Mouse (Mus musculus) thymus, postnatal 10 days (tissue): ENCODE results near the gene Jade1.

Experiments used
- DNase-seq, 2 experiments: peaks; one replicate each; pipeline ENCODE4 v3.0.0; 2021; ENCODE audit warnings: low spot score in 2 of 2

Gene Jade1

GRCm38 (mm10) chr3:41598412-41598811 is 42.9 kb downstream of the Jade1 start:
- DNase-seq: no peak

- no peak for DNase-seq
Measured at GRCm38 (mm10) chr3:41599226-41599625, 43.7 kb downstream of the Jade1 start.

GRCm38 (mm10) chr3:41599806-41600589 is 44.5 kb downstream of the Jade1 start:
- peak in 1 of 2 experiments; percentile 43 for DNase-seq

GRCm38 (mm10) chr3:41601226-41602020 is 45.9 kb downstream of the Jade1 start:
- DNase-seq: no peak

- DNase-seq: no peak
Measured at GRCm38 (mm10) chr3:41602933-41603332, 47.4 kb downstream of the Jade1 start.

- no peak for DNase-seq
Measured at GRCm38 (mm10) chr3:41603470-41604019, 48.0 kb downstream of the Jade1 start.

- DNase-seq: peak; percentile 66 to 67
Measured at GRCm38 (mm10) chr3:41604629-41605321, 49.2 kb downstream of the Jade1 start.

GRCm38 (mm10) chr3:41605601-41606329 is 50.2 kb downstream of the Jade1 start:
- DNase-seq: no peak

GRCm38 (mm10) chr3:41606330-41606664 is 50.8 kb downstream of the Jade1 start:
- DNase-seq: no peak

GRCm38 (mm10) chr3:41607050-41607449 is 51.5 kb downstream of the Jade1 start:
- DNase-seq: no peak

- DNase-seq: no peak
Measured at GRCm38 (mm10) chr3:41607467-41607866, 51.9 kb downstream of the Jade1 start.

- DNase-seq: no peak
Measured at GRCm38 (mm10) chr3:41609071-41609470, 53.5 kb downstream of the Jade1 start.

- no peak for DNase-seq
Measured at GRCm38 (mm10) chr3:41612211-41612610, 56.7 kb downstream of the Jade1 start.

- DNase-seq: no peak
Measured at GRCm38 (mm10) chr3:41613706-41614105, 58.2 kb downstream of the Jade1 start.

- no peak for DNase-seq
Measured at GRCm38 (mm10) chr3:41614230-41614985, 58.9 kb downstream of the Jade1 start.

- no peak for DNase-seq
Measured at GRCm38 (mm10) chr3:41618036-41618435, 62.5 kb downstream of the Jade1 start.

GRCm38 (mm10) chr3:41618488-41618887 is 63.0 kb downstream of the Jade1 start:
- DNase-seq: no peak

GRCm38 (mm10) chr3:41620971-41621370 is 65.4 kb downstream of the Jade1 start:
- no peak for DNase-seq

GRCm38 (mm10) chr3:41655642-41656041 is 100.1 kb downstream of the Jade1 start:
- no peak for DNase-seq
